Mouse (Mus musculus) kidney, postnatal 0 days (tissue): Measurements from ENCODE around the gene Ankrd26. TPM values are rescaled to one million over a fixed set of nuclear protein-coding genes. Genes with fewer than 3 reads are reported as not detected.
"Not testable (repeated sequence)": the region's sequence is repeated elsewhere in the genome, so short reads cannot be mapped to it uniquely, and the experiment has no call there.

Experiments used
- ATAC-seq: fragments of 200-750 bp; cut with Nextera tagmentation; replicated peaks from 2 replicates; pipeline ENCODE4 v1.8.0; 2017; ENCODE audit warnings: low read depth, moderate number of reproducible peaks, moderate TSS enrichment, moderate library complexity; ENCODE audit not compliant: low FRiP score
- DNase-seq: peaks from one replicate; pipeline ENCODE4 v3.0.0-alpha.2; 2016; ENCODE audit warnings: low spot score
- H3K27ac ChIP-seq: fragments of 300-500 bp; sonication (generic); 2 replicates; pipeline ENCODE4 v1.5.1; 2014; ENCODE audit warnings: mild to moderate bottlenecking
- H3K27me3 ChIP-seq: fragments of 300-500 bp; sonication (generic); 2 replicates; pipeline ENCODE4 v1.6.1; 2014; ENCODE audit warnings: low read length, mixed read lengths; ENCODE audit not compliant: insufficient read depth
- H3K36me3 ChIP-seq: fragments of 300-500 bp; sonication (generic); 2 replicates; pipeline ENCODE4 v1.6.1; 2014; ENCODE audit warnings: low read length, mixed read lengths; ENCODE audit not compliant: insufficient read depth
- H3K4me1 ChIP-seq: fragments of 300-500 bp; sonication (generic); replicated peaks from 2 replicates; pipeline ENCODE4 v1.6.1; 2014; ENCODE audit warnings: antibody characterized with exemption, low read length, mixed read lengths; ENCODE audit not compliant: insufficient read depth
- H3K4me2 ChIP-seq: fragments of 300-500 bp; sonication (generic); 2 replicates; pipeline ENCODE4 v1.6.1; 2014; ENCODE audit warnings: mild to moderate bottlenecking, low read length, moderate library complexity, mixed read lengths
- H3K4me3 ChIP-seq: fragments of 300-500 bp; sonication (generic); replicated peaks from 2 replicates; pipeline ENCODE4 v1.5.1; 2014; ENCODE audit warnings: low read depth, low read length
- H3K9ac ChIP-seq: fragments of 300-500 bp; sonication (generic); 2 replicates; pipeline ENCODE4 v1.6.1; 2014; ENCODE audit warnings: low read depth, low read length
- H3K9me3 ChIP-seq: fragments of 300-500 bp; sonication (generic); replicated peaks from 2 replicates; pipeline ENCODE4 v1.6.1; 2016; ENCODE audit warnings: low read length, inconsistent platforms, mixed read lengths
- CTCF ChIP-seq: IDR thresholded peaks from 2 replicates; pipeline ENCODE4 v1.5.1; 2016; ENCODE audit warnings: antibody characterized with exemption, low read depth, mild to moderate bottlenecking, moderate library complexity
- WGBS: fragments of 180-500 bp; shearing (Covaris S2); extraction: QIAGEN DNeasy Blood & Tissue Kit; methylation state at CpG from one replicate; pipeline ENCODE4 v1.1.7; 2014; 5-methylcytosine and 5-hydroxymethylcytosine counted together
- polyA plus RNA-seq: library from polyadenylated mRNA; unstranded; fragments of >200 nt; fragmentation: Nextera tagmentation; extraction: Ambion mirVana; gene quantifications from 2 replicates; pipeline ENCODE4 v1.2.1, GENCODE M21; 2015

The Ankrd26 gene
- polyA plus RNA-seq, 1 experiment from 2014 or later, result 11.1 TPM

- ATAC-seq (peak; percentile 40), DNase-seq (peak; percentile 14)
- Histone ChIP-seq H3K4me3 (peak overlapping the region; percentile 43), H3K27ac (no peak overlapping the region), H3K9me3 (no peaks in the 10 kb centered on the region), H3K27me3 (no peaks in the 10 kb centered on the region), H3K36me3 (no peaks in the 10 kb centered on the region), H3K9ac (peak overlapping the region; percentile 43), H3K4me1 (no peaks in the 10 kb centered on the region), H3K4me2 (peak overlapping the region; percentile 82)
- 33% methylated on average over 10 of the region's 10 CpGs for WGBS
- no peak for TF ChIP-seq CTCF
These were observed 32.0 kb upstream of the Ankrd26 start for GRCm38 (mm10) chr6:118594070-118594469.

- no peaks in the 10 kb centered on the region for H3K27me3 ChIP-seq
- H3K9ac ChIP-seq, result peak overlapping the region; percentile 43
- H3K4me1 ChIP-seq, result no peaks in the 10 kb centered on the region
- no peaks in the 10 kb centered on the region for H3K36me3 ChIP-seq
- WGBS, result 6% methylated on average over 34 of the region's 34 CpGs
- DNase-seq, result peak; percentile 35
- no peaks in the 10 kb centered on the region for H3K9me3 ChIP-seq
- peak; percentile 73 for ATAC-seq
- no peak overlapping the region for H3K27ac ChIP-seq
- H3K4me3 ChIP-seq, result peak overlapping the region; percentile 43
- peak; percentile 24; the same call in 1 of the 2 replicates for TF ChIP-seq CTCF
- peak overlapping the region; percentile 82 for H3K4me2 ChIP-seq
These were observed 31.5 kb upstream of the Ankrd26 start for GRCm38 (mm10) chr6:118593377-118594061.

GRCm38 (mm10) chr6:118592662-118593376 is 30.8 kb upstream of the Ankrd26 start:
- H3K27me3 ChIP-seq, result no peaks in the 10 kb centered on the region
- H3K36me3 ChIP-seq, result no peaks in the 10 kb centered on the region
- no peaks in the 10 kb centered on the region for H3K4me1 ChIP-seq
- no peaks in the 10 kb centered on the region for H3K9me3 ChIP-seq
- peak; percentile 1 for DNase-seq
- peak overlapping the region; percentile 43 for H3K4me3 ChIP-seq
- H3K4me2 ChIP-seq, result peak overlapping the region; percentile 82
- WGBS, result 29% methylated on average over 21 of the region's 21 CpGs
- peak overlapping the region; percentile 43; the same call in 1 of the 2 replicates for H3K9ac ChIP-seq
- ATAC-seq, result no peak
- H3K27ac ChIP-seq, result no peak overlapping the region
- no peak for TF ChIP-seq CTCF

GRCm38 (mm10) chr6:118578741-118579140 is 16.7 kb upstream of the Ankrd26 start:
- H3K9me3 ChIP-seq, H3K27ac ChIP-seq, DNase-seq, H3K4me3 ChIP-seq, H3K27me3 ChIP-seq, H3K4me2 ChIP-seq, H3K9ac ChIP-seq, ATAC-seq, H3K4me1 ChIP-seq, H3K36me3 ChIP-seq: not testable (repeated sequence)
- 82% methylated on average over 4 of the region's 4 CpGs for WGBS

GRCm38 (mm10) chr6:118574351-118574750 is 12.3 kb upstream of the Ankrd26 start:
- Histone ChIP-seq H3K36me3 (no peaks in the 10 kb centered on the region), H3K9ac (no peak overlapping the region), H3K9me3 (no peaks in the 10 kb centered on the region), H3K4me1 (no peaks in the 10 kb centered on the region), H3K4me3 (no peak overlapping the region), H3K27ac (no peak overlapping the region), H3K4me2 (no peak overlapping the region), H3K27me3 (no peaks in the 10 kb centered on the region)
- TF ChIP-seq CTCF, result no peak
- 71% methylated on average over 6 of the region's 6 CpGs for WGBS
- ATAC-seq (no peak; the same call in 1 of the 2 replicates), DNase-seq (peak; percentile 28)

GRCm38 (mm10) chr6:118567816-118568215 is 5.8 kb upstream of the Ankrd26 start:
- H3K36me3 ChIP-seq, result no peaks in the 10 kb centered on the region
- WGBS, result 94% methylated on average over 3 of the region's 3 CpGs
- ATAC-seq (no peak), DNase-seq (no peak)
- no peak overlapping the region for H3K4me2 ChIP-seq
- H3K4me3 ChIP-seq, result no peak overlapping the region
- no peaks in the 10 kb centered on the region for H3K9me3 ChIP-seq
- H3K9ac ChIP-seq, result no peak overlapping the region
- no peaks in the 10 kb centered on the region for H3K27me3 ChIP-seq
- TF ChIP-seq CTCF, result no peak
- 0 out of 2 replicates have a peak, but pooled peaks cover 3% of the 10 kb centered on the region for H3K4me1 ChIP-seq
- no peak overlapping the region for H3K27ac ChIP-seq
